Comparison of ENCODE assay signal across 8 mouse cellular contexts in the genomic region with DNA sequence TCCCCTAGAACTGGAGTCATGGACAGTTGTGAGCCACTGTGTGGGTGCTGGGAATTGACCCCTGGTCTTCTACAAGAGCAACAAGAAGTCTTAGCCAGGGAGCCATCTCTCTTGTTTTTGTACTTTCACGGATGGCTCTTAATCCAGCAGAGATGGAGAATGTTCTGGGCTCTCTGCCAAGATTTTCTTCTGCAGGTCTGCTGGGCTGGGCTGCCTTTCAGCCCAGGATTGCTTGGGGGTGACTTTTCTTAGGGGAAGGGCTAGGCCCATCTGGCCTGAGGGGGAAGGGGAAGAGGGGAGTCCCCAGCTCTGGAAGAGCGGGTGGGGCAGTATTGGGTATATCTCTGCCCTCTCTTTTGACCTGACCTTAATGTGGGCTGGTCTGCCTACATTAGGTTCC. TPM values are rescaled to one million over a fixed set of nuclear protein-coding genes. Genes with fewer than 3 reads are reported as not detected.
DNase-seq lines count a peak whose midpoint lies in the region; ATAC-seq lines count a peak whose summit lies in the region.
"Had no signal": no experiment of that assay in that cellular context is flagged by ENCODE, and none has a peak within 500 bp of the region (broad histone marks: within the 10 kb centered on the region; RNA-seq: fewer than 3 reads in every experiment).

No protein-coding gene starts in this region.

- 0 out of 2 replicates have a peak, but pooled peaks cover 4% of the 10 kb centered on the region for H3K36me3 ChIP-seq in midbrain, embryonic 16.5 days (ENCODE audit: control insufficient read depth, insufficient read depth, low read length)

- DNase-seq in layer of hippocampus, adult 9-11 months: peak; percentile 28
- no peak for DNase-seq in layer of hippocampus, adult 9-10 months (ENCODE audit: low spot score)
- peak; percentile 90 for DNase-seq in R1 (ENCODE audit: low read depth, low spot score)
- peak; percentile 42 to 62 for DNase-seq in cerebellum, postnatal 36 days
- peak; percentile 83 for DNase-seq in kidney, adult 9 months
- no peak for DNase-seq in urinary bladder, adult 18-20 months (ENCODE audit: low spot score in 2 of 2)

- peaks cover 11% of the 10 kb centered on the region for H3K4me1 ChIP-seq in midbrain, embryonic 16.5 days (ENCODE audit: control insufficient read depth, insufficient read depth, low read length)

- H3K9ac ChIP-seq in midbrain, embryonic 16.5 days (ENCODE audit: low read depth, low read length): no peak overlapping the region
- H3K9ac ChIP-seq: liver, embryonic 15.5 days had no signal

- no peak overlapping the region for H3K4me3 ChIP-seq in midbrain, embryonic 16.5 days (ENCODE audit: low read depth, low read length)
- H3K4me3 ChIP-seq: liver, embryonic 15.5 days had no signal

- 32% methylated on average over 2 of the region's 2 CpGs for WGBS in midbrain, embryonic 16.5 days

- no peaks in the 10 kb centered on the region for H3K27me3 ChIP-seq in midbrain, embryonic 16.5 days (ENCODE audit: control insufficient read depth, insufficient read depth, low read depth, low read length)
- H3K27me3 ChIP-seq: liver, embryonic 15.5 days had no signal

- peak; percentile 25; the same call in 1 of the 2 replicates for ATAC-seq in midbrain, embryonic 16.5 days

- H3K27ac ChIP-seq in midbrain, embryonic 16.5 days (ENCODE audit: low read length): no peak overlapping the region; the same call in 1 of the 2 replicates
- H3K27ac ChIP-seq: liver, embryonic 15.5 days had no signal

- H3K4me2 ChIP-seq in midbrain, embryonic 16.5 days (ENCODE audit: low read length): no peak overlapping the region
- H3K4me2 ChIP-seq: liver, embryonic 15.5 days had no signal

- H3K9me3 ChIP-seq in midbrain, embryonic 16.5 days (replicated peaks; ENCODE audit: control insufficient read depth, low read length, poor library complexity, severe bottlenecking): no peaks in the 10 kb centered on the region
- H3K9me3 ChIP-seq: liver, embryonic 15.5 days had no signal

RNA-seq across cellular contexts. Expression of a gene that starts 9.9 kb away (rescaled TPM):
- 362 and 402 TPM in 2 replicates for polyA plus RNA-seq in midbrain, embryonic 16.5 days (2015; fragmentation: Nextera tagmentation; extraction: Ambion mirVana)

RNA-seq across cellular contexts. Expression of a gene that starts 25.7 kb away (rescaled TPM):
- polyA plus RNA-seq in midbrain, embryonic 16.5 days (2015; fragmentation: Nextera tagmentation; extraction: Ambion mirVana): 130 and 138 TPM in 2 replicates

Comparison
In these comparisons a context has a peak if more than half of its experiments do, and no peak if none do; other contexts are left out.
1. DNase-seq: peak in layer of hippocampus, adult 9-11 months (single experiment), R1 (single experiment), cerebellum, postnatal 36 days (2 of 2) and kidney, adult 9 months (single experiment); none in layer of hippocampus, adult 9-10 months (single experiment) and urinary bladder, adult 18-20 months (0 of 2).